In the genomic region with DNA sequence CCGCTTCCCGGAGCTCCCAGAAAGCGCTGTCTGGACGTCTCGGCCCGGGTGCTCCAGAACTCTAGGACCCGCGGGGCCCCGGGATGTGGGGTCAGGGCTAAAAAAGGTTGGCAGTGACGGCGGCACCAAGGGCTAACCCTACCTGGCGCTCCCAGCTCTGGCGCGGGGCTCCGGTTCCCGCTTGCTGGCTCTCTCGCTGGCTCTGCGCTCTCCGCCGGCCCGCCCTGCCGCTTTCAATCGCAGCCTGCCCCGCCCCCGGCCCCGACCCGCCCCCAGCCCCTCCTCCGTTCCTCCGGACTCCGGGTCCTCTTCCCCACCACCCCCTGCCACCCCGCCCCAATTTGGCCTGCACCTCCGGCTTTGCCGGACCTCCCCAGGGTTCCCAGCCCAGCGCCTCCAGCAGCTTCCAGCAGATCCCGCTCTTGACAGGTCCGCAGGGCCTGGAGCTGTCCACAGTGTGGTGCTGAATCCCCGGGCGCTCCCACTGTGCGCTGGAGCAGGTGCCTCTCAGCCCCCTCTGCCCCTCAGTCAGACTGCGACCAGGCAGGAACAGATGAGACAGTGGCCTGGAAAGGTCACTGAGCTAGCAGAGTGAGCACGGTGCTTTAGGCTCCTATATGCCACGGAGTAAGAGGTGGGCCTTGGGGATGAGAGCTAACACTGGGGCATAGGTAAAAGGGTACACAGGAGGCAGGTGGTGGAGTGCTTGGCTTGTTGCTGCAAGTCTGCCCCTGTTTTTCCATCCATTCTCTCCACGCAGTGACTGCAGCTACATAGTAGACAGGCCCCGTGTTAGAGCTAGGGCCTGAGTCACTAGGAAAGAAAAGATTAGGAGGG, we compare ENCODE assay signal across 8 mouse cellular contexts. TPM values are rescaled to one million over a fixed set of nuclear protein-coding genes. Genes with fewer than 3 reads are reported as not detected.
DNase-seq lines count a peak whose midpoint lies in the region; ATAC-seq and TF ChIP-seq lines count a peak whose summit lies in the region.

A gene (minus strand): TSS at position 199 of the 837 bp plus-strand sequence.

- ATAC-seq in heart, embryonic 12.5 days (ENCODE audit: insufficient number of reproducible peaks, low FRiP score): peak; percentile 73; the same call in 1 of the 2 replicates
- ATAC-seq in kidney, embryonic 14.5 days (ENCODE audit: low FRiP score, low TSS enrichment): peak; percentile 85
- ATAC-seq in liver, embryonic 14.5 days (ENCODE audit: insufficient read depth): no peak
- ATAC-seq in neural tube, embryonic 12.5 days (ENCODE audit: low FRiP score, low read depth): peak; percentile 55; the same call in 1 of the 2 replicates
- ATAC-seq in inflammation-experienced regulatory T-cells, adult 6 months: no peak

- H3K9ac ChIP-seq in heart, embryonic 12.5 days: no peak within 1 kb of the TSS
- no peak within 1 kb of the TSS for H3K9ac ChIP-seq in kidney, embryonic 14.5 days (ENCODE audit: low read depth, low read length)
- no peak within 1 kb of the TSS for H3K9ac ChIP-seq in liver, embryonic 14.5 days (replicated peaks)
- H3K9ac ChIP-seq in neural tube, embryonic 12.5 days: peak within 1 kb of the TSS; percentile 57

- H3K4me1 ChIP-seq in heart, embryonic 12.5 days (replicated peaks): peaks cover 13% of the 10 kb centered on the region
- H3K4me1 ChIP-seq in kidney, embryonic 14.5 days (ENCODE audit: control insufficient read depth, insufficient read depth, low read length): 0 out of 2 replicates have a peak, but pooled peaks cover 3% of the 10 kb centered on the region
- H3K4me1 ChIP-seq in liver, embryonic 14.5 days (replicated peaks; ENCODE audit: control insufficient read depth in 2 of 2, insufficient read depth in 2 of 2, low read length in 1 of 2): no peaks in the 10 kb centered on the region
- H3K4me1 ChIP-seq in neural tube, embryonic 12.5 days: peaks cover 23% of the 10 kb centered on the region

- peak within 1 kb of the TSS; percentile 76 for H3K4me2 ChIP-seq in heart, embryonic 12.5 days
- H3K4me2 ChIP-seq in kidney, embryonic 14.5 days (replicated peaks; ENCODE audit: low read depth, low read length): peak within 1 kb of the TSS; percentile 54
- peak within 1 kb of the TSS; percentile 4 for H3K4me2 ChIP-seq in liver, embryonic 14.5 days (ENCODE audit: low read depth)
- peak within 1 kb of the TSS; percentile 77 for H3K4me2 ChIP-seq in neural tube, embryonic 12.5 days (replicated peaks)

- peak within 1 kb of the TSS; percentile 71 for H3K4me3 ChIP-seq in layer of hippocampus, adult 2 months
- H3K4me3 ChIP-seq in heart, embryonic 12.5 days: peak within 1 kb of the TSS; percentile 41
- peak within 1 kb of the TSS; percentile 30 for H3K4me3 ChIP-seq in kidney, embryonic 14.5 days (ENCODE audit: low read length)
- H3K4me3 ChIP-seq in liver, embryonic 14.5 days (ENCODE audit: insufficient read depth in 1 of 2, low read depth in 2 of 2, low read length in 2 of 2): no peak within 1 kb of the TSS
- H3K4me3 ChIP-seq in neural tube, embryonic 12.5 days: peak within 1 kb of the TSS; percentile 38

- peak within 1 kb of the TSS; percentile 87 for H3K27ac ChIP-seq in layer of hippocampus, adult 2 months
- H3K27ac ChIP-seq in heart, embryonic 12.5 days (ENCODE audit: poor library complexity, severe bottlenecking): no peak within 1 kb of the TSS
- H3K27ac ChIP-seq in kidney, embryonic 14.5 days (ENCODE audit: low read depth, low read length): no peak within 1 kb of the TSS
- H3K27ac ChIP-seq in liver, embryonic 14.5 days: no peak within 1 kb of the TSS
- no peak within 1 kb of the TSS for H3K27ac ChIP-seq in neural tube, embryonic 12.5 days

- peaks cover 46% of the 10 kb centered on the region for H3K27me3 ChIP-seq in heart, embryonic 12.5 days (replicated peaks)
- peaks cover 16% of the 10 kb centered on the region for H3K27me3 ChIP-seq in kidney, embryonic 14.5 days (ENCODE audit: control insufficient read depth, insufficient read depth, low read length)
- H3K27me3 ChIP-seq in liver, embryonic 14.5 days (ENCODE audit: control insufficient read depth, insufficient read depth, low read length): peaks cover 11% of the 10 kb centered on the region
- H3K27me3 ChIP-seq in neural tube, embryonic 12.5 days (replicated peaks): peaks cover 20% of the 10 kb centered on the region

- TF ChIP-seq EP300 in liver, embryonic 14.5 days (IDR thresholded peaks at IDR 0.05; ENCODE audit: low read depth): no peak

- no peak for TF ChIP-seq CTCF in layer of hippocampus, adult 2 months (conservative IDR thresholded peaks at IDR 0.05)
- no peak for TF ChIP-seq CTCF in liver, embryonic 14.5 days (IDR thresholded peaks at IDR 0.05; ENCODE audit: low read depth)

- H3K36me3 ChIP-seq in heart, embryonic 12.5 days: peaks cover 32% of the 10 kb centered on the region
- peaks cover 24% of the 10 kb centered on the region; the same call in 1 of the 2 replicates for H3K36me3 ChIP-seq in kidney, embryonic 14.5 days (ENCODE audit: control insufficient read depth, insufficient read depth, low read length)
- no peaks in the 10 kb centered on the region for H3K36me3 ChIP-seq in liver, embryonic 14.5 days (replicated peaks; ENCODE audit: control insufficient read depth, insufficient read depth, low read depth)
- H3K36me3 ChIP-seq in neural tube, embryonic 12.5 days: peaks cover 11% of the 10 kb centered on the region

- no peak for DNase-seq in layer of hippocampus, adult 2 months (ENCODE audit: low spot score in 2 of 2)
- DNase-seq in layer of hippocampus, adult 9-10 months (ENCODE audit: low spot score): no peak
- peak; percentile 66 for DNase-seq in embryo, embryonic 11.5 days (ENCODE audit: low read depth, low spot score)
- DNase-seq in liver, embryonic 14.5 days (ENCODE audit: low read depth in 3 of 3, low spot score in 3 of 3): peak; percentile 5 to 22 (median 22)

- no peaks in the 10 kb centered on the region for H3K9me3 ChIP-seq in heart, embryonic 12.5 days (replicated peaks)
- no peaks in the 10 kb centered on the region for H3K9me3 ChIP-seq in kidney, embryonic 14.5 days (ENCODE audit: control insufficient read depth, low read length)
- no peaks in the 10 kb centered on the region for H3K9me3 ChIP-seq in liver, embryonic 14.5 days (ENCODE audit: control insufficient read depth, low read length)
- no peaks in the 10 kb centered on the region for H3K9me3 ChIP-seq in neural tube, embryonic 12.5 days

- WGBS in heart, embryonic 12.5 days: 2% methylated on average over 34 of the region's 44 CpGs
- under 1% methylated on average over 33 of the region's 44 CpGs for WGBS in kidney, embryonic 14.5 days
- 3% methylated on average over 30 of the region's 44 CpGs for WGBS in liver, embryonic 14.5 days (ENCODE audit: insufficient replicate concordance)
- 1% methylated on average over 44 of the region's 44 CpGs for WGBS in neural tube, embryonic 12.5 days

RNA-seq across cellular contexts. Expression of the gene that starts here (rescaled TPM):
- total RNA-seq in layer of hippocampus, adult 2 months (2021): 10 to 100 TPM; 76.8 to 82.2 TPM
- not detected in 2 replicates for polyA plus RNA-seq in heart, embryonic 12.5 days (2016; fragmentation: Nextera tagmentation; extraction: Ambion mirVana)
- not detected in 2 replicates for polyA plus RNA-seq in kidney, embryonic 14.5 days (2014; fragmentation: Nextera tagmentation; extraction: Ambion mirVana)
- polyA plus RNA-seq in liver, embryonic 14.5 days (2012; rRNA removed): 0.02 TPM in 1 of 2 replicates, not detected in the other
- not detected in 2 replicates for polyA plus RNA-seq in liver, embryonic 14.5 days (2014; fragmentation: Nextera tagmentation; extraction: Ambion mirVana)
- polyA plus RNA-seq in neural tube, embryonic 12.5 days (2016; fragmentation: Nextera tagmentation; extraction: Ambion mirVana): 9.2 and 11.8 TPM in 2 replicates
- polyA plus RNA-seq in inflammation-experienced regulatory T-cells, adult 6 months (2017; shearing (Covaris generic)): not detected

Comparison
In these comparisons a context has a peak if more than half of its experiments do, and no peak if none do; other contexts are left out.
1. Peak in ATAC-seq, H3K4me3 ChIP-seq and H3K4me2 ChIP-seq in heart, embryonic 12.5 days; RNA of the gene not detected or under 1 TPM.
2. Peak in ATAC-seq, H3K4me3 ChIP-seq and H3K4me2 ChIP-seq in kidney, embryonic 14.5 days; RNA of the gene not detected or under 1 TPM.
3. Peak in DNase-seq and H3K4me2 ChIP-seq in liver, embryonic 14.5 days; RNA of the gene not detected or under 1 TPM.
4. H3K4me3 ChIP-seq: peak in layer of hippocampus, adult 2 months (single experiment) and neural tube, embryonic 12.5 days (single experiment); none in liver, embryonic 14.5 days (0 of 2).
5. H3K4me2 ChIP-seq: peak in every context shown above with its lines; median percentile 77 in neural tube, embryonic 12.5 days; 76 in heart, embryonic 12.5 days; 54 in kidney, embryonic 14.5 days; 4 in liver, embryonic 14.5 days.